Mouse (Mus musculus): ENCODE data around the gene Ptar1.
"Not testable (repeated sequence)": the region's sequence is repeated elsewhere in the genome, so short reads cannot be mapped to it uniquely, and the experiment has no call there.

Gene Ptar1

DNA sequence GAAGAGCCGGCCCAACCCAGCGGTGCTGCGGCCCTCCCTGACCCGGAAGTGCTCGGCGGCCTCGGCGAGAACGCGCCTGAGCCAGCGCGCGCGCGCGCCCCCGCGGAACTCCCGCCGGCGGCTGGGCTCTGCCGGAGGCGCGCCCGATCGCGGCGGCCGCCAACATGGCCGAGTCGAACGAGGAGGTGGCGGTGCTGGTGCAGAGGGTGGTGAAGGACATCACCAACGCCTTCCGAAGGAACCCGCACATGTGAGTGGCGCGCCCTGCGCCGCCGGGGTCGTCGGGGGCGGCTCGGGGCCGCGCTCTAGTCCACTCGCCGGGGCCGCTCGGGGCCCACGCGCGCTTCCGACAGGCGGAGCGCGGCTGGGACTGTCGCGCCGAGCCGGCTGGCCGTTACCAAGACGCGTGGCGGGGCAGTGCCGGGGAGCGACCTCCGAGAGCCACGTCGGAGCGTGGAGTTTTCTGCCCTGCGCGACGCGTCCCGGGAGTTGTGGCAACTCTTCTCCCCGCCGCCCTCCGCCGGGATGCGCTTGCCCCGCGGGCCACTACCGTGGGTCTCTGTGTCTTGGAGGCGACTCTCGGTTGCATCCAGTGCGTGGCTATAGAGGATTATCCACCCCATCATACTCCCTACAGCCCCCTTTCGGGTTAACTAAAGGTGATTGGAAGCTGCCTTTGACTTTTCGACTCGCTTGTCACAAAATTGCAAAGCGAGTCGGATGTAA is at the start of gene Ptar1:
TSS of gene Ptar1 (plus strand) at position 134 of the 726 bp plus-strand sequence.
- peak; percentile 56 to 77 for DNase-seq (ENCODE audit: low read depth in 1 of 2, low spot score in 2 of 2)

DNA sequence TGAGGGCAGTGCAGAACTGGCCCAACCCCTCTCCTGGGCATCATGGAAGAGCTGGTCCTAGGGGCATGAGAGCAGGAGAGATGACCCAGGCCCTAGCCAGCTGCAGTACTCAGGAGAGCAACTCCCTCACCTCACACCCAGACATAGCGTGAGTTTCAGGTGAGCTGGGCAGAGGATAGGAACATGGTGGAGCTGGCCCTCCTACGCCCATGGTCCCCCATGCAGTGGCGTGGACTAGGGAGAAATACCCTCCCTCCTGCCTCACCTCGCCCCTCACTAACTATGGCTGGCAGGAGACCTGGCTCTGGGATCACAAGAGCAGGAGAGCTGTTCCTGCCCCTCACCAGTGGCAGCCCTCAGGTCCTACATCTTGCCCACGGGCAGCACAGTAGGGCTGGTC is 43.4 kb upstream of the Ptar1 start:
- no peak for DNase-seq (ENCODE audit: low read depth in 1 of 2, low spot score in 2 of 2)

DNA sequence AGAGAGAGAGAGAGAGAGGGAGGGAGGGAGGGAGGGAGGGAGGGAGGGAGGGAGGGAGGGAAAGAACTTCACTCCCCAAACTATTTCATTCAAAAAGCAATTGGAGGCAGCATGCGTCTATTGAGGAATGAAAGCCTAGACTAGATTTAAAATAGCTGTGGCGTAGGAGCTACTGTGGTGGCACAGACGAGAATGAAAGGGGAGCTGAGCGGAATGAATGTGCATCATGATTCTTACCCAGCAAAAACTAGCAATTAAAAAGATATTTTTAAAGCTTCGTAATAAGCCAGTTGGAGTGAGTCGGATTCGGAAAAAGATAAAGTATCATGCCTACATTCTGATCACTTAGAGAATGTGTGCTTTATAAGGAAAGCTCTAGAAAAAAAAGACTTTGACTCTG is 41.9 kb upstream of the Ptar1 start:
- DNase-seq (ENCODE audit: low read depth in 1 of 2, low spot score in 2 of 2) = no peak

- DNase-seq (ENCODE audit: low read depth in 1 of 2, low spot score in 2 of 2) = no peak
Measured at GRCm38 (mm10) chr19:23647308-23647707, 39.9 kb upstream of the Ptar1 start.

DNA sequence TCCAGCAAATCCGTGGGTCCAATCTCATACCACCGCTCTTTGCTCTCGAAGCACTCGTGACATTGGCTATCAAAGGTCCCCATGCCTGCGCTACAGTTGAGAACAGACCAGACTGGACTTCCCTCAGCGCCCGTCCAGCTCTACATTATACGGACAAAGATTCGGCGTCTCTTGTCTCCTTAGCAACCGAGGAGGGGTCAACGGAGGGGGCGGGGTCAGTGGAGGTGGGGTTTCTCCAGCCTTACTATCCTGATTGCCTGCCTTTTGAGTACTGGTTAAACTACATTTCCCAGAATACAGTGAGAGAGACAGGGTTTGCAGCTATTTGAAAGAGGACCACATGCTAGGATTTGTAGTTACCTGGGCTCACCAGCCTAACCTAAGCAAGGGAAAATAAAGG is 34.6 kb upstream of the Ptar1 start, which contains the start of gene 1700028P14Rik:
TSS of gene 1700028P14Rik (minus strand) at position 169 of the 400 bp plus-strand sequence.
- DNase-seq (ENCODE audit: low read depth in 1 of 2, low spot score in 2 of 2) = no peak

DNA sequence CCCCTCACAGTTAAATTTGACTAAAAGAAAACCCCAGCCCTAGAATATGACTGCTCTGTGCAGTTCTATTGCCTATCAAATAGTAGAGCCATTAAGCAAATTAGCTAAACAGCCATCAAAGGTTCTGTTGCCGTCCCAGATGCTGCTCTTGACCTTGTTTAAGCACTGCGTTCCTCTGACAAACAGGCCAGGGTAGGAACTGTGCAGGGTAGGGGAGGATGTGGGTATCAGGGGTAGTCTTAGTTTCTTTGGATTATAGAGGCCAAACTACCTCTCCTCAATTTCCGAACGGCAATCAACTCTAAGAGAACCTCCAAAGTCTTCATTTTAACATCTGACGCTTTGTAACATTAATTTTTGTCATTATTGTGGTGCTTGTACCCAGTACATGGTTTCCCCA is 34.1 kb upstream of the Ptar1 start:
- DNase-seq (ENCODE audit: low read depth in 1 of 2, low spot score in 2 of 2) = no peak

DNA sequence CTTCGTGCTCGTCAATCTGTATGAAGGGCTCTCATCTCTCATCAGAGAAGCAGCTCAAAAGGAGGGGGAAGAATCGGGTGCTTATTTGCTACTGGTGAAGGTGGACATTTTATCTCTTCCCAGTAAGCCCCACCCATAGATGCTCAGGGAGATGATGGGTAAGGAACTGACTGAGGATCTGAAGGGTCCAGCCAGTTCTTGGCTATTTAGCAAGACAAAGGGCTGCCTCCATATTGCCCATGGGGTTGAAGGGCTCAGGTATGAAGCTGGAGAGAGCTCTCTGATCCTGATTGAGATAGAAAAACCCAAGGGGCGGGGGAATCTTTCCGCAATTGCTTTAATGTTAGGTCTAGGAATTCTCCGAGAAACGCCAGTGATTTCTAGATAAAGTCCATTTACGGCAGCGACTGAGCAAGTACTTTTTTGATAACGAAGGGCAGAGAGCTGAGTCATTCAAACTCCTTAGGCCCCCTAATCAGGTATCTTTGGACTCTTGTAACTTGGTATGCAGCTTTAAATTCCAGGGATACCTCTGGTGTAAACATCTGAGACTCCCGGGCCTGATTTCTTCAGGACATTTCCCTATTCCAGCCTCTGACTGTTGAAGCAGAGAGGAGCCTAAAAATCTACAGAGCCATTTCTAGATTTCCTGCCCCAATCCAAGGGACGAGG is 29.8 kb upstream of the Ptar1 start:
- DNase-seq (ENCODE audit: low read depth in 1 of 2, low spot score in 2 of 2) = no peak

DNA sequence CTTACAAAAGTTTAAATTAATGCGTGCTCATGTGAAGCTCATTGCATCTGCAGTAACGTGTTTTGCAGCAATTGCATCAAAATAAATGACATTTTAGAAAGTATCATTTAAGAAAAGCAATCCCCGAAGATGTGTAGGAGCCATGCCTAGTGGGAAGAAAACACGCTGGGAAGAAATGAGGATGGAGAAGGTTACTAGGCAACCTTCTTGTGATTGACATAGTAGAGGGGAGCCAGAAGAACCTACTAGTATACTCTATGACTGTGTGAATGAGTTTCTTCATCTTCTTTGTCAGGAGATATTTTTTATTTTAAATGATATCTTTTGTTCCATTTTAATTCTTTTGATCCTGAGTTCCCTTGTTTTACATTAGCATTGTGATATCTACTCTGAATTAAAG is 28.9 kb upstream of the Ptar1 start:
- no peak for DNase-seq (ENCODE audit: low read depth in 1 of 2, low spot score in 2 of 2)

- no peak for DNase-seq (ENCODE audit: low read depth in 1 of 2, low spot score in 2 of 2)
Measured at GRCm38 (mm10) chr19:23664083-23664482, 23.1 kb upstream of the Ptar1 start.

GRCm38 (mm10) chr19:23668142-23668655 is 19.0 kb upstream of the Ptar1 start:
- DNase-seq (ENCODE audit: low read depth in 1 of 2, low spot score in 2 of 2) = no peak

DNA sequence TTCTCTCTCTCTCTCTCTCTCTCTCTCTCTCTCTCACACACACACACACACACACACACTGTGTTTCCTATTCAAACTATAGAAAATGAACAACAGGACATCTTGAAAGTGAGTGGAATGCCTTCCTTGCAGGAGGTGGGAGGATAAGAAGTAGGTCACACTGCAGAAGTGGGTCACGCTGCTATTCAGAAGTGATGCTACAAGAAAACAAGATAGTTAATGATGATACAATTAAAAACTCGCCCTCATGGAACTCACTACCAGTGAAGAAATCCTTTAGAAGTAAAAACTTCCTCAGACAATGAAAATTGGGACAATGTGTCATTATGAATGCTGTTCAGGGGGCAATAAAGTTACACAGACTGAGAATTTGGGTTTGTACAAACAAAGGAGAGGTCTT is 14.2 kb upstream of the Ptar1 start:
- no peak for DNase-seq (ENCODE audit: low read depth in 1 of 2, low spot score in 2 of 2)

DNA sequence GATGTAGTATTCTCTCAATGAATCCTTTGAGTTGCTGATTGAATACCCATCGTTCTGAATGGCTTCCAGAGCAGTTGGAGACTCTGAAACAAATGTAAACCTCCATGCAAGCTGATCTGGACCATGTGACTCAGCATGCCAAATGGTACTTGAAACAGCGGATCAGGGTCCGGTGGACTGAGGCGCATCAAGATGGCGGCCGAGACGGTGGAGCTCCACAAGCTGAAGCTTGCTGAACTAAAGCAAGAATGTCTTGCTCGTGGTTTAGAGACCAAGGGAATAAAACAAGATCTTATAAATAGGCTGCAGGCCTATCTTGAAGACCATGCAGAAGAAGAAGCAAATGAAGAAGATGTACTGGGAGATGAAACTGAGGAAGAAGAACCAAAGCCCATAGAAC is 11.6 kb upstream of the Ptar1 start:
- DNase-seq (ENCODE audit: low read depth in 1 of 2, low spot score in 2 of 2) = not testable (repeated sequence)

- no peak for DNase-seq (ENCODE audit: low read depth in 1 of 2, low spot score in 2 of 2)
Measured at GRCm38 (mm10) chr19:23686962-23687295, 300 bp upstream of the Ptar1 start.

GRCm38 (mm10) chr19:23688421-23688946 is 1.3 kb downstream of the Ptar1 start:
- no peak for DNase-seq (ENCODE audit: low read depth in 1 of 2, low spot score in 2 of 2)

- no peak for DNase-seq (ENCODE audit: low read depth in 1 of 2, low spot score in 2 of 2)
Measured at GRCm38 (mm10) chr19:23694344-23694743, 7.1 kb downstream of the Ptar1 start.

DNA sequence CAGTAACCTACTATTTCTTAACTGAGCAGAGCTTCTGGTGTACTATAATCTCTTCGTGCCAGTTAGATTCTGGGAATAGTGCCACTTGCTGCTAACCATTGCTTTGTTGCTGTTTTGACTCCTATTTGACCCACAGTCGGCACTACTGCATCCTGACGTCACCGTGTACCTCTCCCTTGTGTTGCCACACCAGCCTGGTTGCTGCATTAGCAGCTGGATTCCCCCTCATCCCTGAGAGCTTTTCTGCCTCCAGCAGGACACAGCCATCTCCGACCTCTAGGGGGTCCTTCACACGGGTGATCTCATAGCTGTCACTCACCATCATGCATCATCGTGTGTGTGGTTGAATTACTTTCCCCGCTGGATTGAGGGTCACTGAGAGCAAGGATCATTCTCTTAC is 10.6 kb downstream of the Ptar1 start:
- no peak for DNase-seq (ENCODE audit: low read depth in 1 of 2, low spot score in 2 of 2)

- no peak for DNase-seq (ENCODE audit: low read depth in 1 of 2, low spot score in 2 of 2)
Measured at GRCm38 (mm10) chr19:23698366-23698765, 11.1 kb downstream of the Ptar1 start.

DNA sequence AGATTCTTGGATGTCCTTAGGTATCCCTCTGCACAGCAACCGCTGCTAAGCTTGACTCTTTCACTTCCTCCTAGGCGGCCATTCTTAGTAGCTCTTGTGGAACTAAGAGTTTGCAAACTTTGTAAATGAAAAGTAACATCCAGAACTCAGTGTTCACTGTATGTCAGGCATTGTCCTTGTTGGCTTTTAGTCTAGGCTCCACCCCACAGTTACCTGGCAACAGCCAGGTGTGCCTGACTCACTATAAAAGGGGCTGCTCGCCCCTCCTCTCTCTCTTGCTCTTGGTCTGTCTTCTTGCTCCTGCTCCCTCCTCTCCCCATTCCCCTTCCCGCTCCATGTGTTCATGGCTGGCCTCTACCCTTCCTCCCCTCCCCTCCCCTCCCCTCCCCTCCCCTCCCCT is 11.9 kb downstream of the Ptar1 start:
- no peak for DNase-seq (ENCODE audit: low read depth in 1 of 2, low spot score in 2 of 2)

GRCm38 (mm10) chr19:23702896-23703295 is 15.7 kb downstream of the Ptar1 start:
- no peak for DNase-seq (ENCODE audit: low read depth in 1 of 2, low spot score in 2 of 2)

GRCm38 (mm10) chr19:23705383-23705782 is 18.2 kb downstream of the Ptar1 start:
- DNase-seq (ENCODE audit: low read depth in 1 of 2, low spot score in 2 of 2) = no peak

GRCm38 (mm10) chr19:23746506-23746905 is 59.3 kb downstream of the Ptar1 start:
- no peak for DNase-seq (ENCODE audit: low read depth in 1 of 2, low spot score in 2 of 2)

- no peak for DNase-seq (ENCODE audit: low read depth in 1 of 2, low spot score in 2 of 2)
Measured at GRCm38 (mm10) chr19:23757011-23757410, 69.8 kb downstream of the Ptar1 start.
